Mouse (Mus musculus) gonadal fat pad, adult 2 months (tissue): ENCODE measurements at regions not wholly inside any gene's neighbourhood (a gene's known extent, or its start where the extent isn't known, plus 50 kb on each side); places are given as distances from the start of the nearest gene placed in this dataset.

Source experiments
- DNase-seq: peaks from one replicate; pipeline ENCODE4 v3.0.0-alpha.2; 2012; ENCODE audit warnings: low read depth

- peak; percentile 17 for DNase-seq
Measured at GRCm38 (mm10) chr11:10798079-10798478, 315.9 kb upstream of the Vwc2 start.

- no peak for DNase-seq
Measured at GRCm38 (mm10) chr11:10840191-10840590, 273.8 kb upstream of the Vwc2 start.

GRCm38 (mm10) chr11:10841083-10841482 lies 272.9 kb upstream of the Vwc2 start:
- DNase-seq = no peak

GRCm38 (mm10) chr11:10872267-10872666 lies 241.8 kb upstream of the Vwc2 start:
- DNase-seq = no peak

DNA sequence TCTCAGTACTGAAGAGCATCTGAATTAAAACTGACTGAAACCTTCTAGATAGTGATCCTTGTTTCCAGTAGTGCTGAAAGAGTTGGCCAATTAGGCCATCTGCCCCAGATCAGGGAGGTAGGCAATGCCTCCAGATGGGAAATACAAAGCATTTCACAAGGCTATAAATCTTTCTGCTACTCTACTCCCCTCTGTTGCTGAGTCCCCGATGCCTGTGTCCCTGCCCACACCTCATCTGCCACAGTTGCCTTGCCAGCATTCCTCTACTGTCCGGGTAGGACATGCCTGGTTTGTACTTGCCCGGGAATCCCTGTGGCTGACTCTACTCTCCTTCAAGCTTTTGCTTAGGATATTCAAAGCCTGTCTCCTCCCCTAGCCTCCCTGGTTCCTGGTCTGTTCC lies 220.7 kb upstream of the Vwc2 start:
- no peak for DNase-seq

DNA sequence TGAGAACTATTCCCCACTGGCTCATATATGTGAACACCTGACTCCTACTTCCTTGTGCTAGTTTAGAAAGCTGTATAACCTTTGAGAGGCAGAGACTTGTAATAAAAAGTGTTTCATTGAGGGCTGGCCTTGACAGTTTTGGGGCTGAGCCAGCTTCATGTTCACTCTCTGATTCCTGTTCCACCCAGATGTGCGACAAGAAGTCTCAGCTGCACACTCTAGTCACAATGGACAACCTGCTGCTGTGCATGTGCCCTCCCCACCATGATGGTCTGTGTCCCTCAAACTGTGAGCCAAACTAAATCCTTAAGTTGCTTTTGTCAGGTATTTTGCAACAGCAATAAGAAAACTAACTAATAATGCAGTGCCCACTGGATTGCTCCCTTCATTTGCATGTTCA lies 190.0 kb upstream of the Vwc2 start:
- no peak for DNase-seq

- no peak for DNase-seq
Measured at GRCm38 (mm10) chr11:10952914-10953313, 161.1 kb upstream of the Vwc2 start.
